Mouse (Mus musculus): ENCODE data around the gene Fxyd7. TPM values are rescaled to one million over a fixed set of nuclear protein-coding genes. Genes with fewer than 3 reads are reported as not detected.

Gene Fxyd7
- total and polyA plus RNA-seq, 2 experiments from 2014 or later, result 0.72 TPM; not detected in 1

- H3K9me3 ChIP-seq (replicated peaks; ENCODE audit: control insufficient read depth, low read length), result no peaks in the 10 kb centered on the region
- H3K4me2 ChIP-seq (ENCODE audit: low read depth, low read length), result no peak overlapping the region
- no peak overlapping the region for H3K4me3 ChIP-seq (ENCODE audit: low read depth, low read length)
- no peak overlapping the region for H3K9ac ChIP-seq (replicated peaks; ENCODE audit: low read depth, low read length)
- TF ChIP-seq CTCF (IDR thresholded peaks at IDR 0.05; ENCODE audit: low read depth), result no peak
- no peak for TF ChIP-seq EP300 (IDR thresholded peaks at IDR 0.05; ENCODE audit: low read depth)
- peaks cover 25% of the 10 kb centered on the region for H3K4me1 ChIP-seq (ENCODE audit: control insufficient read depth, insufficient read depth)
- no peaks in the 10 kb centered on the region for H3K36me3 ChIP-seq (replicated peaks; ENCODE audit: control insufficient read depth, insufficient read depth, low read length)
- H3K27ac ChIP-seq (ENCODE audit: low read depth), result no peak overlapping the region
- H3K27me3 ChIP-seq (ENCODE audit: control insufficient read depth, insufficient read depth, low read length), result peaks cover 30% of the 10 kb centered on the region
- no peak for ATAC-seq (ENCODE audit: insufficient read depth, low read depth)
- DNase-seq (ENCODE audit: low spot score), result no peak
- 27% methylated on average over 6 of the region's 6 CpGs for WGBS
Observed at GRCm38 (mm10) chr7:31050487-31050886, 780 bp downstream of the Fxyd7 start.

- H3K4me1 ChIP-seq (ENCODE audit: control insufficient read depth, insufficient read depth), result peaks cover 25% of the 10 kb centered on the region
- ATAC-seq (ENCODE audit: insufficient read depth, low read depth), result no peak
- H3K4me2 ChIP-seq (ENCODE audit: low read depth, low read length), result no peak overlapping the region
- DNase-seq (ENCODE audit: low spot score), result no peak
- no peaks in the 10 kb centered on the region for H3K9me3 ChIP-seq (replicated peaks; ENCODE audit: control insufficient read depth, low read length)
- no peak overlapping the region for H3K27ac ChIP-seq (ENCODE audit: low read depth)
- H3K27me3 ChIP-seq (ENCODE audit: control insufficient read depth, insufficient read depth, low read length), result peaks cover 30% of the 10 kb centered on the region
- WGBS, result 11% methylated on average over 11 of the region's 15 CpGs
- H3K4me3 ChIP-seq (ENCODE audit: low read depth, low read length), result no peak overlapping the region
- no peaks in the 10 kb centered on the region for H3K36me3 ChIP-seq (replicated peaks; ENCODE audit: control insufficient read depth, insufficient read depth, low read length)
- TF ChIP-seq EP300 (IDR thresholded peaks at IDR 0.05; ENCODE audit: low read depth) (no peak), CTCF (IDR thresholded peaks at IDR 0.05; ENCODE audit: low read depth) (no peak)
- no peak overlapping the region for H3K9ac ChIP-seq (replicated peaks; ENCODE audit: low read depth, low read length)
Observed at GRCm38 (mm10) chr7:31049846-31050281, 1.4 kb downstream of the Fxyd7 start.

GRCm38 (mm10) chr7:31049135-31049845 lies 2.0 kb downstream of the Fxyd7 start:
- Histone ChIP-seq H3K4me2 (ENCODE audit: low read depth, low read length) (no peak overlapping the region), H3K36me3 (replicated peaks; ENCODE audit: control insufficient read depth, insufficient read depth, low read length) (no peaks in the 10 kb centered on the region), H3K4me3 (ENCODE audit: low read depth, low read length) (no peak overlapping the region), H3K9me3 (replicated peaks; ENCODE audit: control insufficient read depth, low read length) (no peaks in the 10 kb centered on the region), H3K4me1 (ENCODE audit: control insufficient read depth, insufficient read depth) (peaks cover 25% of the 10 kb centered on the region), H3K27me3 (ENCODE audit: control insufficient read depth, insufficient read depth, low read length) (peaks cover 35% of the 10 kb centered on the region), H3K9ac (replicated peaks; ENCODE audit: low read depth, low read length) (no peak overlapping the region), H3K27ac (ENCODE audit: low read depth) (no peak overlapping the region)
- 33% methylated on average over 5 of the region's 5 CpGs for WGBS
- no peak for DNase-seq (ENCODE audit: low spot score)
- TF ChIP-seq EP300 (IDR thresholded peaks at IDR 0.05; ENCODE audit: low read depth) (no peak), CTCF (IDR thresholded peaks at IDR 0.05; ENCODE audit: low read depth) (no peak)
- ATAC-seq (ENCODE audit: insufficient read depth, low read depth), result no peak

GRCm38 (mm10) chr7:31042431-31042910 lies 8.8 kb downstream of the Fxyd7 start, which contains the start of gene Fxyd5:
Gene Fxyd5 (minus strand): TSS chr7:31042481.
- WGBS, result 38% methylated on average over 9 of the region's 10 CpGs
- peak within 1 kb of the TSS; percentile 44 for H3K4me3 ChIP-seq (ENCODE audit: low read depth, low read length)
- no peak for DNase-seq (ENCODE audit: low spot score)
- H3K9me3 ChIP-seq (replicated peaks; ENCODE audit: control insufficient read depth, low read length), result no peaks in the 10 kb centered on the region
- no peak for ATAC-seq (ENCODE audit: insufficient read depth, low read depth)
- H3K4me2 ChIP-seq (ENCODE audit: low read depth, low read length), result peak within 1 kb of the TSS; percentile 62
- TF ChIP-seq EP300 (IDR thresholded peaks at IDR 0.05; ENCODE audit: low read depth), result no peak
- no peak for TF ChIP-seq CTCF (IDR thresholded peaks at IDR 0.05; ENCODE audit: low read depth)
- no peaks in the 10 kb centered on the region for H3K36me3 ChIP-seq (replicated peaks; ENCODE audit: control insufficient read depth, insufficient read depth, low read length)
- peaks cover 40% of the 10 kb centered on the region for H3K27me3 ChIP-seq (ENCODE audit: control insufficient read depth, insufficient read depth, low read length)
- peak within 1 kb of the TSS; percentile 53 for H3K9ac ChIP-seq (replicated peaks; ENCODE audit: low read depth, low read length)
- peak within 1 kb of the TSS; percentile 79 for H3K27ac ChIP-seq (ENCODE audit: low read depth)
- peaks cover 7% of the 10 kb centered on the region; the same call in 1 of the 2 replicates for H3K4me1 ChIP-seq (ENCODE audit: control insufficient read depth, insufficient read depth)

GRCm38 (mm10) chr7:31041662-31042315 lies 9.5 kb downstream of the Fxyd7 start:
- Histone ChIP-seq H3K36me3 (replicated peaks; ENCODE audit: control insufficient read depth, insufficient read depth, low read length) (0 out of 2 replicates have a peak, but pooled peaks cover 2% of the 10 kb centered on the region), H3K27me3 (ENCODE audit: control insufficient read depth, insufficient read depth, low read length) (peaks cover 40% of the 10 kb centered on the region), H3K4me3 (ENCODE audit: low read depth, low read length) (peak overlapping the region; percentile 44), H3K9me3 (replicated peaks; ENCODE audit: control insufficient read depth, low read length) (no peaks in the 10 kb centered on the region), H3K4me1 (ENCODE audit: control insufficient read depth, insufficient read depth) (peaks cover 7% of the 10 kb centered on the region; the same call in 1 of the 2 replicates), H3K27ac (ENCODE audit: low read depth) (peak overlapping the region; percentile 79), H3K4me2 (ENCODE audit: low read depth, low read length) (peak overlapping the region; percentile 62), H3K9ac (replicated peaks; ENCODE audit: low read depth, low read length) (peak overlapping the region; percentile 53)
- TF ChIP-seq EP300 (IDR thresholded peaks at IDR 0.05; ENCODE audit: low read depth), result no peak
- no peak for TF ChIP-seq CTCF (IDR thresholded peaks at IDR 0.05; ENCODE audit: low read depth)
- peak; percentile 55 for DNase-seq (ENCODE audit: low spot score)
- 4% methylated on average over 28 of the region's 28 CpGs for WGBS
- ATAC-seq (ENCODE audit: insufficient read depth, low read depth), result peak; percentile 79

Measured in heart, postnatal 0 days (tissue).